Comparison of ENCODE assay signal across 10 mouse cellular contexts in genomic region chr1:73863074-73863431, GRCm38 (mm10).
DNase-seq lines count a peak whose midpoint lies in the region; ATAC-seq and TF ChIP-seq lines count a peak whose summit lies in the region.
"Had no signal": no experiment of that assay in that cellular context is flagged by ENCODE, and none has a peak within 500 bp of the region (broad histone marks: within the 10 kb centered on the region; RNA-seq: fewer than 3 reads in every experiment).

No protein-coding gene starts in this region.

- WGBS in hindbrain, embryonic 12.5 days, result 54% methylated on average over 11 of the region's 11 CpGs
- whole genome bisulfite sequencing in hindbrain, postnatal 0 days, result 58% methylated on average over 11 of the region's 11 CpGs
- 39% methylated on average over 11 of the region's 11 CpGs for WGBS in intestine, embryonic 16.5 days
- WGBS in stomach, embryonic 16.5 days, result 33% methylated on average over 11 of the region's 11 CpGs

- peak overlapping the region; percentile 24; the same call in 1 of the 2 replicates for H3K27ac ChIP-seq in hindbrain, embryonic 12.5 days
- no peak overlapping the region for H3K27ac ChIP-seq in hindbrain, postnatal 0 days
- peak overlapping the region; percentile 70 for H3K27ac ChIP-seq in intestine, embryonic 16.5 days (ENCODE audit: low read length)
- peak overlapping the region; percentile 82 for H3K27ac ChIP-seq in stomach, embryonic 16.5 days (ENCODE audit: low read length)
- H3K27ac ChIP-seq: macrophage had no signal

- peaks cover 6% of the 10 kb centered on the region for H3K4me1 ChIP-seq in hindbrain, embryonic 12.5 days
- H3K4me1 ChIP-seq in hindbrain, postnatal 0 days (ENCODE audit: insufficient read depth, low read length), result no peaks in the 10 kb centered on the region; the same call in 1 of the 2 replicates
- H3K4me1 ChIP-seq in intestine, embryonic 16.5 days (ENCODE audit: control insufficient read depth, insufficient read depth, low read length), result peaks cover 2% of the 10 kb centered on the region; the same call in 1 of the 2 replicates
- peaks cover 12% of the 10 kb centered on the region; the same call in 1 of the 2 replicates for H3K4me1 ChIP-seq in stomach, embryonic 16.5 days (ENCODE audit: control insufficient read depth, insufficient read depth, low read length)

- no peak for TF ChIP-seq CTCF in hindbrain, postnatal 0 days (IDR thresholded peaks at IDR 0.05; ENCODE audit: low read depth)

- peak; percentile 13; the same call in 1 of the 2 replicates for ATAC-seq in hindbrain, embryonic 12.5 days (ENCODE audit: low FRiP score)
- ATAC-seq in hindbrain, postnatal 0 days, result no peak
- ATAC-seq in intestine, embryonic 16.5 days, result peak; percentile 79
- ATAC-seq in stomach, embryonic 16.5 days (ENCODE audit: insufficient read depth, low FRiP score), result peak; percentile 54; the same call in 1 of the 2 replicates

- no peaks in the 10 kb centered on the region for H3K36me3 ChIP-seq in hindbrain, embryonic 12.5 days
- H3K36me3 ChIP-seq in hindbrain, postnatal 0 days (ENCODE audit: insufficient read depth, low read length), result no peaks in the 10 kb centered on the region
- no peaks in the 10 kb centered on the region for H3K36me3 ChIP-seq in intestine, embryonic 16.5 days (ENCODE audit: control insufficient read depth, insufficient read depth, low read length)
- no peaks in the 10 kb centered on the region for H3K36me3 ChIP-seq in stomach, embryonic 16.5 days (ENCODE audit: control insufficient read depth, insufficient read depth, low read length)

- no peak overlapping the region for H3K4me3 ChIP-seq in hindbrain, embryonic 12.5 days
- no peak overlapping the region for H3K4me3 ChIP-seq in hindbrain, postnatal 0 days (ENCODE audit: low read length)
- H3K4me3 ChIP-seq in intestine, embryonic 16.5 days (ENCODE audit: low read length), result peak overlapping the region; percentile 35
- H3K4me3 ChIP-seq in stomach, embryonic 16.5 days (replicated peaks; ENCODE audit: low read length), result peak overlapping the region; percentile 20
- H3K4me3 ChIP-seq: erythroblast, embryonic 14.5 days had no signal

- no peak overlapping the region for H3K9ac ChIP-seq in hindbrain, embryonic 12.5 days
- H3K9ac ChIP-seq in hindbrain, postnatal 0 days (replicated peaks; ENCODE audit: low read length), result no peak overlapping the region
- peak overlapping the region; percentile 64 for H3K9ac ChIP-seq in intestine, embryonic 16.5 days (ENCODE audit: low read depth, low read length)
- H3K9ac ChIP-seq in stomach, embryonic 16.5 days (ENCODE audit: low read length), result peak overlapping the region; percentile 49

- no peaks in the 10 kb centered on the region for H3K27me3 ChIP-seq in hindbrain, embryonic 12.5 days
- no peaks in the 10 kb centered on the region for H3K27me3 ChIP-seq in hindbrain, postnatal 0 days (ENCODE audit: insufficient read depth, low read length)
- H3K27me3 ChIP-seq in intestine, embryonic 16.5 days (replicated peaks; ENCODE audit: control insufficient read depth, insufficient read depth, low read length), result no peaks in the 10 kb centered on the region
- no peaks in the 10 kb centered on the region for H3K27me3 ChIP-seq in stomach, embryonic 16.5 days (ENCODE audit: control insufficient read depth, insufficient read depth, low read length)

- no peaks in the 10 kb centered on the region for H3K9me3 ChIP-seq in hindbrain, embryonic 12.5 days (replicated peaks)
- H3K9me3 ChIP-seq in hindbrain, postnatal 0 days (ENCODE audit: low read length), result no peaks in the 10 kb centered on the region
- H3K9me3 ChIP-seq in intestine, embryonic 16.5 days (ENCODE audit: control insufficient read depth, low read length), result no peaks in the 10 kb centered on the region
- H3K9me3 ChIP-seq in stomach, embryonic 16.5 days (replicated peaks; ENCODE audit: control insufficient read depth, low read length), result no peaks in the 10 kb centered on the region

- H3K4me2 ChIP-seq in hindbrain, embryonic 12.5 days (replicated peaks), result no peak overlapping the region
- no peak overlapping the region for H3K4me2 ChIP-seq in hindbrain, postnatal 0 days (ENCODE audit: low read depth, low read length)
- H3K4me2 ChIP-seq in intestine, embryonic 16.5 days (ENCODE audit: low read depth, low read length), result peak overlapping the region; percentile 49
- peak overlapping the region; percentile 30 for H3K4me2 ChIP-seq in stomach, embryonic 16.5 days (ENCODE audit: low read depth, low read length)

- DNase-seq in hindbrain, postnatal 0 days (ENCODE audit: low spot score), result no peak
- peak; percentile 20 for DNase-seq in thymus, postnatal 0 days (ENCODE audit: low spot score)
- DNase-seq in thymus, postnatal 4 days, result no peak
- no peak for DNase-seq in frontal cortex, postnatal 14 days (ENCODE audit: low spot score in 2 of 2)
- DNase-seq in urinary bladder, adult 2 months (ENCODE audit: low spot score), result no peak

Comparison
In these comparisons a context has a peak if more than half of its experiments do, and no peak if none do; other contexts are left out.
1. H3K4me2 ChIP-seq: peak in intestine, embryonic 16.5 days (single experiment) and stomach, embryonic 16.5 days (single experiment); none in hindbrain, embryonic 12.5 days (single experiment) and hindbrain, postnatal 0 days (single experiment).
2. H3K4me3 ChIP-seq: peak in intestine, embryonic 16.5 days (single experiment) and stomach, embryonic 16.5 days (single experiment); none in hindbrain, embryonic 12.5 days (single experiment) and hindbrain, postnatal 0 days (single experiment).
3. H3K9ac ChIP-seq: peak in intestine, embryonic 16.5 days (single experiment) and stomach, embryonic 16.5 days (single experiment); none in hindbrain, embryonic 12.5 days (single experiment) and hindbrain, postnatal 0 days (single experiment).